Mouse (Mus musculus): ENCODE results near the gene Mt1. TPM values are rescaled to one million over a fixed set of nuclear protein-coding genes. Genes with fewer than 3 reads are reported as not detected.

The Mt1 gene
- polyA plus RNA-seq, 1 experiment from 2014 or later: 81.4 TPM

DNA sequence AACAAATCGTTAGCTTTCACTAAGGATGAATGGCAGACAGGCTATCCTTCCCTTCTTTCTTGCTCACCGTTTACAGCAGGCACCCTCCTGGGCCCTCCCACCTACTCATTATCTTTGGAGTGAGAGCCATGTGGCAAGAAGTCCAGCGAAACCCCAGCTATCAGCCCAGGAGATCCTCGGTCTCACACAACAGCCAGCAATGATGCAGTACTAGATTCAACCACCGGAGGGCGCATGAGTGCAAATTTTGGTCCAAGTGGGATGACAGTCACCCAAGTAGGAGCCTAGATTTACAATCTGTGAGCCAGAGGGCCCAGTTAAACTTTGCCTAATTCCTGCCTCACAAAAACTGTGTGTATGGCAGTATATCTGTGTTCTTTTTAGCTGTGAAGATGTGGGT lies 11.6 kb upstream of the Mt1 start:
- Histone ChIP-seq H3K36me3 (ENCODE audit: control insufficient read depth, insufficient read depth, low read length) (no peaks in the 10 kb centered on the region), H3K9ac (ENCODE audit: low read length) (no peak overlapping the region), H3K27ac (replicated peaks; ENCODE audit: low read depth, low read length) (no peak overlapping the region), H3K9me3 (ENCODE audit: control insufficient read depth, low read length) (no peaks in the 10 kb centered on the region), H3K4me2 (ENCODE audit: low read depth, severe bottlenecking) (no peak overlapping the region), H3K4me3 (ENCODE audit: low read depth, low read length) (no peak overlapping the region), H3K27me3 (ENCODE audit: control insufficient read depth, insufficient read depth, low read length) (peaks cover 16% of the 10 kb centered on the region), H3K4me1 (ENCODE audit: control insufficient read depth, insufficient read depth, low read length) (peaks cover 2% of the 10 kb centered on the region; the same call in 1 of the 2 replicates)
- WGBS: 3% methylated on average over 6 of the region's 6 CpGs
- 0 out of 2 replicates have a peak, but pooled peaks have one; percentile 48 for ATAC-seq (ENCODE audit: insufficient number of reproducible peaks, low FRiP score, low TSS enrichment, low read depth)
- DNase-seq (ENCODE audit: low spot score): peak; percentile 96

DNA sequence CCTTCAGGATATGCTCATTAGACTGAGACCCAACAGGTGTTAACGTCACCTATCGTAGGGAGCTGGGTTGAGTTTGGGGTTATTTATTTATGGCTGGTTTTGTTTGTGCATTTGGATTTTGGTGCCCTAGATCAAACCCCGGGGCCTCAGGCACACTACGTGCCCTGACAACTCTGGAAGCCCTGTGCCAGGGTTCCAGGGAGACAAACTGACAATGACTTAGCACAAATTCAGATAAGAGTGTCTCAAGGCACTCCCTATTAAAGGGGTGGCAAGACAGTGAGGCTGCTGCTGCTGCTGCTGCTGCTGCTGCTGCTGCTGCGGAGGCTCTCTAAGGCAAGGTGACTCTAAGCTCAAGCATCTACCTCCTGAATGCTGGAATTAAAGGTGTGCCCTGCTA lies 9.3 kb upstream of the Mt1 start:
- H3K36me3 ChIP-seq (ENCODE audit: control insufficient read depth, insufficient read depth, low read length): no peaks in the 10 kb centered on the region
- no peak overlapping the region for H3K27ac ChIP-seq (replicated peaks; ENCODE audit: low read depth, low read length)
- peaks cover 11% of the 10 kb centered on the region for H3K4me1 ChIP-seq (ENCODE audit: control insufficient read depth, insufficient read depth, low read length)
- H3K27me3 ChIP-seq (ENCODE audit: control insufficient read depth, insufficient read depth, low read length): peaks cover 39% of the 10 kb centered on the region
- DNase-seq (ENCODE audit: low spot score) (no peak), ATAC-seq (ENCODE audit: insufficient number of reproducible peaks, low FRiP score, low TSS enrichment, low read depth) (no peak)
- no peak overlapping the region for H3K9ac ChIP-seq (ENCODE audit: low read length)
- 76% methylated on average over 5 of the region's 5 CpGs for WGBS
- no peak overlapping the region for H3K4me2 ChIP-seq (ENCODE audit: low read depth, severe bottlenecking)
- no peaks in the 10 kb centered on the region for H3K9me3 ChIP-seq (ENCODE audit: control insufficient read depth, low read length)
- H3K4me3 ChIP-seq (ENCODE audit: low read depth, low read length): no peak overlapping the region

DNA sequence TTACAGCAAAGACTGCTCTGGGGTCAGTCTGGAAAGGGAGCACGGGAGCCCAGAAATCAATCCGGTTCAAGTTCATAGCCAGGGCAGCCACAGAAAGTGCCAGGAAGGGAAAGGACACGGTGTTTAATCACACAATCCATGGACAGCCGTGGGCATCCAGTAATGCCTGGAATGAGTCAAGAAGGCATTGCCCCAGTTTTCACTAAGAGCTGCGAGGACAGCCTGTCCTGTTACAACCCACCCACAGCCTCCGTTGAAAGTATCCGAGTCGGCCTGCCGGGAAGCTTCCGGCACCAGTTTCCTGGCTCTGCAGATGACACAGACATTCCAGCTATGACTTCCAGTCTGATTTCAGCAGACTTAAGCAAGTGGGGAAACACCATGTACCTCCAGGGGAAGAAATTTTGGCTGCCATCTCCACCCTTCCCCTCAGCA lies 7.5 kb upstream of the Mt1 start:
- Histone ChIP-seq H3K4me3 (ENCODE audit: low read depth, low read length) (no peak overlapping the region), H3K4me2 (ENCODE audit: low read depth, severe bottlenecking) (no peak overlapping the region), H3K27ac (replicated peaks; ENCODE audit: low read depth, low read length) (no peak overlapping the region), H3K27me3 (ENCODE audit: control insufficient read depth, insufficient read depth, low read length) (peaks cover 50% of the 10 kb centered on the region), H3K9me3 (ENCODE audit: control insufficient read depth, low read length) (no peaks in the 10 kb centered on the region), H3K36me3 (ENCODE audit: control insufficient read depth, insufficient read depth, low read length) (no peaks in the 10 kb centered on the region), H3K9ac (ENCODE audit: low read length) (no peak overlapping the region), H3K4me1 (ENCODE audit: control insufficient read depth, insufficient read depth, low read length) (peaks cover 11% of the 10 kb centered on the region)
- DNase-seq (ENCODE audit: low spot score): no peak
- 51% methylated on average over 10 of the region's 10 CpGs for WGBS
- no peak for ATAC-seq (ENCODE audit: insufficient number of reproducible peaks, low FRiP score, low TSS enrichment, low read depth)

DNA sequence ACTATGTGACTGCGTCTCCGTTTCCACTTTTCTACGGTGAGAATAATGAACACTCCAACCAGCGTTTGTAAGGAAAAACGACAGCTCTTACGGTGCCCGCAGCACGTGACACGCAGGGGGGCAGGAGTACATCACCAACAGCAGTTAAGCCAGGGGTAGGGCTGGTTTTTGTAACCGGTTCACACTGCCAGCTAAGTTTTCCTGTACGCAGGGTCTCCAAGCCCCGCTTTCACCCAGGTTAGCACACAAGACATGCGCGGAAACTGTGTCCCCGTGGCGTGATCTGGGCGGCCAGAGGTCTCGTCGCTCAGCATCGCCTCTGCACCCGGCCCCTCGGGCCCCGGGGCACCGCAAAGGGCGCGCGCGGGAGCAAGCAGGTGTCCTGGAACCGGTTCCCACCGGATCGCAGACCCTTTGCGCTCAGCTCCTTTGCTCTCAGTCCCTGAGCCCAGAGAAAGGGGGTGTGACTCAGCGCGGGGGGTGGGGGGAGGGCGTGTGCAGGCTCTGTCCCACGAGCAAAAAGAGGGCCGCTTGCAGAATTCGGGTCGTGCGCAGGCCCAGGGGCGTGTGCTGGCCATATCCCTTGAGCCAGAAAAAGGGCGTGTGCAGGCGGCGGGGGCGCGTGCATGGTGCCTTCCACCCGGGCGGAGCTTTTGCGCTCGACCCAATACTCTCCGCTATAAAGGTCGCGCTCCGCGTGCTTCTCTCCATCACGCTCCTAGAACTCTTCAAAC lies 6.6 kb upstream of the Mt1 start, which contains the start of gene Mt2:
Mt2 (plus strand) TSS at position 590 of the 734 bp plus-strand sequence.
- ATAC-seq (ENCODE audit: insufficient number of reproducible peaks, low FRiP score, low TSS enrichment, low read depth): peak; percentile 57; the same call in 1 of the 2 replicates

DNA sequence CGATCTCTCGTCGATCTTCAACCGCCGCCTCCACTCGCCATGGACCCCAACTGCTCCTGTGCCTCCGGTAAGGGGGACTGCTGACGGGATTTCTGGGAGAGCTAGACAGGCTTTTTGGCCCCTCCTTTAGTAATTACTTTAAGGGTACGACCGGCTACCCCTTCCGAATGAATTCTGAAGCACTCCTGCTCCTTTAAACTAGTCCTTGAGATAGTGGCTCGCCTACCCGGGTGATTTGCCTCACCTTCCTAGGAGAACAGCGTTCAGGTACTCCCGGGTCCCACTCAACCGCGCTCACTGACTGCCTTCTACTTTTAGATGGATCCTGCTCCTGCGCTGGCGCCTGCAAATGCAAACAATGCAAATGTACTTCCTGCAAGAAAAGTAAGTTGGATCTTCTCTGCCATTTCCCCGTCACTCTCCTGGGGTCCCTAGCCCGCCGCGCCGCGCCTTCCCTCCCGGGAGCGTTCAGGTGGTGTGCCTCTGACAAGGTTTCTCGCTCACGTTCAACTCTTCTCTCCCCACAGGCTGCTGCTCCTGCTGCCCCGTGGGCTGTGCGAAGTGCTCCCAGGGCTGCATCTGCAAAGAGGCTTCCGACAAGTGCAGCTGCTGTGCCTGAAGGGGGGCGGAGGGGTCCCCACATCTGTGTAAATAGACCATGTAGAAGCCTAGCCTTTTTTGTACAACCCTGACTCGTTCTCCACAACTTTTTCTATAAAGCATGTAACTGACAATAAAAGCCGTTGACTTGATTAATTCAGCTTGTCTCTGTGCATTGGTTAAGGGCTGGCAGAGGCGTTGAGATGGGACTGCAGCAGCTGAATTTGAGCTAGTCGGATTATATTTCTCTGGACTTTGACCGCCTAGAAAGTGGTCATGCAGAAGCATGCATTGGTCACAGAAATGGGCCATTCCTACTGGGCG lies 5.8 kb upstream of the Mt1 start:
- DNase-seq (ENCODE audit: low spot score): peak; percentile 61
- WGBS: 2% methylated on average over 39 of the region's 39 CpGs
- H3K9me3 ChIP-seq (ENCODE audit: control insufficient read depth, low read length): no peaks in the 10 kb centered on the region
- peaks cover 57% of the 10 kb centered on the region for H3K27me3 ChIP-seq (ENCODE audit: control insufficient read depth, insufficient read depth, low read length)
- H3K4me3 ChIP-seq (ENCODE audit: low read depth, low read length): peak overlapping the region; percentile 35
- H3K4me1 ChIP-seq (ENCODE audit: control insufficient read depth, insufficient read depth, low read length): peaks cover 11% of the 10 kb centered on the region
- H3K36me3 ChIP-seq (ENCODE audit: control insufficient read depth, insufficient read depth, low read length): no peaks in the 10 kb centered on the region
- H3K9ac ChIP-seq (ENCODE audit: low read length): peak overlapping the region; percentile 27; the same call in 1 of the 2 replicates
- no peak for ATAC-seq (ENCODE audit: insufficient number of reproducible peaks, low FRiP score, low TSS enrichment, low read depth)
- H3K4me2 ChIP-seq (ENCODE audit: low read depth, severe bottlenecking): peak overlapping the region; percentile 72
- no peak overlapping the region for H3K27ac ChIP-seq (replicated peaks; ENCODE audit: low read depth, low read length)

More for the DNA sequence above, 6.6 kb upstream of the Mt1 start, which contains the start of gene Mt2:
- Histone ChIP-seq H3K9ac (ENCODE audit: low read length) (peak within 1 kb of the TSS; percentile 27), H3K27ac (replicated peaks; ENCODE audit: low read depth, low read length) (no peak within 1 kb of the TSS), H3K4me2 (ENCODE audit: low read depth, severe bottlenecking) (peak within 1 kb of the TSS; percentile 72), H3K36me3 (ENCODE audit: control insufficient read depth, insufficient read depth, low read length) (no peaks in the 10 kb centered on the region), H3K9me3 (ENCODE audit: control insufficient read depth, low read length) (no peaks in the 10 kb centered on the region), H3K4me3 (ENCODE audit: low read depth, low read length) (peak within 1 kb of the TSS; percentile 35), H3K4me1 (ENCODE audit: control insufficient read depth, insufficient read depth, low read length) (peaks cover 11% of the 10 kb centered on the region), H3K27me3 (ENCODE audit: control insufficient read depth, insufficient read depth, low read length) (peaks cover 54% of the 10 kb centered on the region)
- peak; percentile 58 for DNase-seq (ENCODE audit: low spot score)
- WGBS: 2% methylated on average over 56 of the region's 56 CpGs

DNA sequence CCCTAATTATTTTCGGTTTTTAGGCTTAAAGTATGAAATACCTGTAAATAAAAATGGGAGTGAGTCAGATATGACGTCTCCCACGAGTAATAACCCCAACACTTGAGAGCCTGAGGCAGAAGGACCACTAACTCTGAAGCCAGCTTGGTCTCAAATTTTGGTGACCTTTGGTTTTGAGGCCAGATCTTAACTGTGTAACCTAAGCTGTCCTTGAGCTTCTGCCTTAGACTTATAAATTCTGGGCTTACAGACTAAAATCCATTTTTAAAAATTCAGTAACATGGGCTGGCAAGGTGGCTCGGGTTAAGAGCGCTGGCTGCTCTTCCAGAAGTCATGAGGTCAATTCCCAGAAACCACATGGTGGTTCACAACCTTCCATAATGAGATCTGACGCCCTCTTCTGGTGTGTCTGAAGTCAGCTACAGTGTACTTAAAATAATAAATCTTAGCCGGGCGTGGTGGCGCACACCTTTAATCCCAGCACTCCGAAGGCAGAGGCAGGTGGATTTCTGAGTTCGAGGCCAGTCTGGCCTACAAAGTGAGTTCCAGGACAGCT lies 5.0 kb upstream of the Mt1 start:
- 46% methylated on average over 11 of the region's 11 CpGs for WGBS
- H3K9me3 ChIP-seq (ENCODE audit: control insufficient read depth, low read length): no peaks in the 10 kb centered on the region
- no peak overlapping the region for H3K27ac ChIP-seq (replicated peaks; ENCODE audit: low read depth, low read length)
- ATAC-seq (ENCODE audit: insufficient number of reproducible peaks, low FRiP score, low TSS enrichment, low read depth): no peak
- no peak overlapping the region for H3K4me2 ChIP-seq (ENCODE audit: low read depth, severe bottlenecking)
- no peaks in the 10 kb centered on the region for H3K36me3 ChIP-seq (ENCODE audit: control insufficient read depth, insufficient read depth, low read length)
- H3K9ac ChIP-seq (ENCODE audit: low read length): no peak overlapping the region
- H3K4me1 ChIP-seq (ENCODE audit: control insufficient read depth, insufficient read depth, low read length): peaks cover 11% of the 10 kb centered on the region
- DNase-seq (ENCODE audit: low spot score): no peak
- H3K27me3 ChIP-seq (ENCODE audit: control insufficient read depth, insufficient read depth, low read length): peaks cover 66% of the 10 kb centered on the region
- no peak overlapping the region for H3K4me3 ChIP-seq (ENCODE audit: low read depth, low read length)

DNA sequence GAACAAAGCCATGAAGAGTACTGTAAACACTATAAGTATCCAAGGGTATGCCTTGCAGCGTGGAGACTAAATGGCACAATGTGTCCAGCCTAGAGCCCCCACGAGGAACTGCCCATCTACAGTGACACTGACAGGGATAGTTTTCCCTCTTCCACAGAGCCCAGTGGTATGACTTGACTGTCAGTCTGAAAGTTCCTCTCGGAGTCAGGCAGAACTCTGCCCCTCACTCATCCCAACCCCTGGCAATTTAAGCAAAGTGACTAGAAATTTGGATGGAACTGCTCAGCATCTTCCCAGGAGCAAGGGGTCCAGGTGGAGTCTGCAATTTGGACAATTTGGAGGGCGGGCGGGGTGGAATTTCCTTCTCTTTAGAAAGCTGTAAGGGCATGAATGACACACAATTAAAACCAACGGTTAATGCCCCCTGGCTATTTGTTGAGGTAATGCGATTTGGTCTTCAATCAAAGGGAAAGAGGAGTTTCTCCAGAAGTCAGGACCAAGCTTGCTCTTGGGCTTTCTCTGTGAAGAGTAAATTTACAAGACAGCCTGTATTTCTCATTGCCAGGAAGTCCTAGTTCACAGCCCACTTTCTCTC lies 4.2 kb upstream of the Mt1 start:
- Histone ChIP-seq H3K27ac (replicated peaks; ENCODE audit: low read depth, low read length) (no peak overlapping the region), H3K4me2 (ENCODE audit: low read depth, severe bottlenecking) (no peak overlapping the region), H3K4me1 (ENCODE audit: control insufficient read depth, insufficient read depth, low read length) (peaks cover 14% of the 10 kb centered on the region), H3K36me3 (ENCODE audit: control insufficient read depth, insufficient read depth, low read length) (no peaks in the 10 kb centered on the region), H3K4me3 (ENCODE audit: low read depth, low read length) (no peak overlapping the region), H3K9me3 (ENCODE audit: control insufficient read depth, low read length) (no peaks in the 10 kb centered on the region), H3K27me3 (ENCODE audit: control insufficient read depth, insufficient read depth, low read length) (peaks cover 74% of the 10 kb centered on the region), H3K9ac (ENCODE audit: low read length) (no peak overlapping the region)
- no peak for ATAC-seq (ENCODE audit: insufficient number of reproducible peaks, low FRiP score, low TSS enrichment, low read depth)
- DNase-seq (ENCODE audit: low spot score): no peak
- 36% methylated on average over 7 of the region's 7 CpGs for WGBS
